8 mouse cellular contexts compared by ENCODE assay signal in the genomic region with DNA sequence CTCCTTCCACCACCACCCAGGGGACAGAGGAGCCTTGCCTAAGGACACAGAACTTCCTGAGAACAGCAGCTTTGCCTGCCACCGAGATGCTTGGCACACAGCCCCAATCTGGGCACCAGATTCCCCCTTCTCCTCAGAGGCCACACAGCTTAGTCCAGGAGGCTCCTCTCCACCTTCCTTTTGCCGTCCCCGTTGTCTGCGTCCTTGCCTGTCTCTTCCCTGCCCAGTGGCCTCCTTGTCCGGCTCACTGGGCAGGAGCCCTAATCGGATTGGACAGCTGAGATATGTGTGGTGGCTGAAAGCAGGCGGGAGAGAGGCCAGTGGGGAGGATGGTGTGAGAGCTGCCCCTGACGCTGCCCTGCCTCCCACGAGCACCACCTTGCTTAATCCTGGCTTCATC. TPM values are rescaled to one million over a fixed set of nuclear protein-coding genes. Genes with fewer than 3 reads are reported as not detected.
DNase-seq lines count a peak whose midpoint lies in the region; ATAC-seq lines count a peak whose summit lies in the region.

No protein-coding gene starts in this region.

- H3K36me3 ChIP-seq in liver, embryonic 11.5 days (ENCODE audit: control insufficient read depth, insufficient read depth, low read length): no peaks in the 10 kb centered on the region
- 0 out of 2 replicates have a peak, but pooled peaks cover 6% of the 10 kb centered on the region for H3K36me3 ChIP-seq in liver, embryonic 12.5 days
- H3K36me3 ChIP-seq in hindbrain, embryonic 11.5 days (ENCODE audit: control insufficient read depth, insufficient read depth, low read length): no peaks in the 10 kb centered on the region
- H3K36me3 ChIP-seq in midbrain, embryonic 13.5 days: no peaks in the 10 kb centered on the region

- H3K27me3 ChIP-seq in liver, embryonic 11.5 days (replicated peaks; ENCODE audit: control insufficient read depth, insufficient read depth, low read length): peaks cover 22% of the 10 kb centered on the region
- H3K27me3 ChIP-seq in liver, embryonic 12.5 days (replicated peaks): peaks cover 80% of the 10 kb centered on the region
- H3K27me3 ChIP-seq in hindbrain, embryonic 11.5 days (ENCODE audit: control insufficient read depth, insufficient read depth, low read length): no peaks in the 10 kb centered on the region
- H3K27me3 ChIP-seq in midbrain, embryonic 13.5 days: 0 out of 2 replicates have a peak, but pooled peaks cover 2% of the 10 kb centered on the region

- no peak for DNase-seq in liver, embryonic 11.5 days (ENCODE audit: low spot score)
- peak; percentile 87 for DNase-seq in cerebellum, adult 9-11 months
- DNase-seq in hindbrain, embryonic 11.5 days (ENCODE audit: low spot score): peak; percentile 48
- no peak for DNase-seq in layer of hippocampus, adult 9-11 months

- WGBS in liver, embryonic 11.5 days: 21% methylated on average over 9 of the region's 9 CpGs
- 29% methylated on average over 9 of the region's 9 CpGs for WGBS in liver, embryonic 12.5 days (ENCODE audit: insufficient replicate concordance)
- 7% methylated on average over 9 of the region's 9 CpGs for WGBS in hindbrain, embryonic 11.5 days
- 5% methylated on average over 9 of the region's 9 CpGs for WGBS in midbrain, embryonic 13.5 days

- H3K27ac ChIP-seq in liver, embryonic 11.5 days (ENCODE audit: low read depth, low read length): no peak overlapping the region
- no peak overlapping the region for H3K27ac ChIP-seq in liver, embryonic 12.5 days
- H3K27ac ChIP-seq in hindbrain, embryonic 11.5 days (ENCODE audit: low read depth, low read length): peak overlapping the region; percentile 52; the same call in 1 of the 2 replicates
- H3K27ac ChIP-seq in midbrain, embryonic 13.5 days: peak overlapping the region; percentile 11; the same call in 1 of the 2 replicates

- H3K4me3 ChIP-seq in liver, embryonic 11.5 days (ENCODE audit: low read depth, low read length): no peak overlapping the region
- H3K4me3 ChIP-seq in liver, embryonic 12.5 days: no peak overlapping the region
- no peak overlapping the region for H3K4me3 ChIP-seq in hindbrain, embryonic 11.5 days (ENCODE audit: low read depth, low read length)
- peak overlapping the region; percentile 2; the same call in 1 of the 2 replicates for H3K4me3 ChIP-seq in midbrain, embryonic 13.5 days (replicated peaks)

- ATAC-seq in liver, embryonic 11.5 days (replicated peaks; ENCODE audit: low FRiP score): no peak
- no peak for ATAC-seq in liver, embryonic 12.5 days
- ATAC-seq in hindbrain, embryonic 11.5 days (ENCODE audit: low FRiP score): no peak
- no peak for ATAC-seq in midbrain, embryonic 13.5 days
- ATAC-seq in megakaryocyte, adult 5-6 weeks (ENCODE audit: poor library complexity, severe bottlenecking): no peak
- no peak for ATAC-seq in monocyte, adult 5-6 weeks (replicated peaks; ENCODE audit: insufficient number of reproducible peaks, low FRiP score, low TSS enrichment, poor library complexity, severe bottlenecking)

- no peak overlapping the region for H3K9ac ChIP-seq in liver, embryonic 11.5 days (ENCODE audit: low read depth, low read length)
- no peak overlapping the region for H3K9ac ChIP-seq in liver, embryonic 12.5 days
- H3K9ac ChIP-seq in hindbrain, embryonic 11.5 days (ENCODE audit: low read depth, low read length): peak overlapping the region; percentile 17; the same call in 1 of the 2 replicates
- peak overlapping the region; percentile 61 for H3K9ac ChIP-seq in midbrain, embryonic 13.5 days (replicated peaks)

- peaks cover 70% of the 10 kb centered on the region for H3K4me1 ChIP-seq in liver, embryonic 11.5 days (replicated peaks; ENCODE audit: control insufficient read depth, insufficient read depth, low read length)
- H3K4me1 ChIP-seq in liver, embryonic 12.5 days: peaks cover 75% of the 10 kb centered on the region
- peaks cover 49% of the 10 kb centered on the region for H3K4me1 ChIP-seq in hindbrain, embryonic 11.5 days (replicated peaks; ENCODE audit: control insufficient read depth, insufficient read depth, low read length)
- peaks cover 87% of the 10 kb centered on the region for H3K4me1 ChIP-seq in midbrain, embryonic 13.5 days (replicated peaks)

- no peaks in the 10 kb centered on the region for H3K9me3 ChIP-seq in liver, embryonic 11.5 days (ENCODE audit: control insufficient read depth, low read length)
- H3K9me3 ChIP-seq in liver, embryonic 12.5 days (replicated peaks): no peaks in the 10 kb centered on the region
- H3K9me3 ChIP-seq in hindbrain, embryonic 11.5 days (ENCODE audit: control insufficient read depth, low read length): no peaks in the 10 kb centered on the region
- H3K9me3 ChIP-seq in midbrain, embryonic 13.5 days: no peaks in the 10 kb centered on the region

- peak overlapping the region; percentile 72 for H3K4me2 ChIP-seq in liver, embryonic 11.5 days
- no peak overlapping the region for H3K4me2 ChIP-seq in liver, embryonic 12.5 days
- H3K4me2 ChIP-seq in hindbrain, embryonic 11.5 days (replicated peaks; ENCODE audit: low read depth, low read length): peak overlapping the region; percentile 82
- peak overlapping the region; percentile 75 for H3K4me2 ChIP-seq in midbrain, embryonic 13.5 days (replicated peaks)

RNA-seq across cellular contexts. Expression of gene Rara, which starts 1.9 kb away (rescaled TPM):
- polyA plus RNA-seq in liver, embryonic 11.5 days (2014; fragmentation: Nextera tagmentation; extraction: Ambion mirVana): 18.6 and 20.1 TPM in 2 replicates
- polyA plus RNA-seq in liver, embryonic 12.5 days (2016; fragmentation: Nextera tagmentation; extraction: Ambion mirVana): 6.8 and 7.1 TPM in 2 replicates
- 48.3 and 51.2 TPM in 2 replicates for polyA plus RNA-seq in hindbrain, embryonic 11.5 days (2014; fragmentation: Nextera tagmentation; extraction: Ambion mirVana)
- 7.5 and 9.1 TPM in 2 replicates for polyA plus RNA-seq in midbrain, embryonic 13.5 days (2015; fragmentation: Nextera tagmentation; extraction: Ambion mirVana)
- total RNA-seq in megakaryocyte, adult 5-6 weeks (2015): 124 and 125 TPM in 2 replicates
- total RNA-seq in megakaryocyte, adult 5-6 weeks (2017): 38.8 and 43.3 TPM in 2 replicates
- 61.0 to 76.9 TPM (median 62.9 TPM) in 3 replicates for total RNA-seq in monocyte, adult 5-6 weeks (2017)

RNA-seq across cellular contexts. Expression of gene Cdc6, which starts 21.9 kb away (rescaled TPM):
- polyA plus RNA-seq in liver, embryonic 11.5 days (2014; fragmentation: Nextera tagmentation; extraction: Ambion mirVana): 96.3 and 114 TPM in 2 replicates
- 86.5 and 89.9 TPM in 2 replicates for polyA plus RNA-seq in liver, embryonic 12.5 days (2016; fragmentation: Nextera tagmentation; extraction: Ambion mirVana)
- polyA plus RNA-seq in hindbrain, embryonic 11.5 days (2014; fragmentation: Nextera tagmentation; extraction: Ambion mirVana): 33.1 and 39.0 TPM in 2 replicates
- 10.6 and 11.3 TPM in 2 replicates for polyA plus RNA-seq in midbrain, embryonic 13.5 days (2015; fragmentation: Nextera tagmentation; extraction: Ambion mirVana)
- 26.4 and 31.3 TPM in 2 replicates for total RNA-seq in megakaryocyte, adult 5-6 weeks (2015)
- total RNA-seq in megakaryocyte, adult 5-6 weeks (2017): 26.5 and 27.5 TPM in 2 replicates
- total RNA-seq in monocyte, adult 5-6 weeks (2017): 0.67 to 1.7 TPM (median 0.75 TPM) in 3 replicates

RNA-seq across cellular contexts. Expression of gene Gjd3, which starts 53.3 kb away (rescaled TPM):
- 0.21 and 0.22 TPM in 2 replicates for polyA plus RNA-seq in liver, embryonic 11.5 days (2014; fragmentation: Nextera tagmentation; extraction: Ambion mirVana)
- not detected in 2 replicates for polyA plus RNA-seq in liver, embryonic 12.5 days (2016; fragmentation: Nextera tagmentation; extraction: Ambion mirVana)
- 0.28 and 0.74 TPM in 2 replicates for polyA plus RNA-seq in hindbrain, embryonic 11.5 days (2014; fragmentation: Nextera tagmentation; extraction: Ambion mirVana)
- 0.58 and 0.99 TPM in 2 replicates for polyA plus RNA-seq in midbrain, embryonic 13.5 days (2015; fragmentation: Nextera tagmentation; extraction: Ambion mirVana)
- not detected in 2 replicates for total RNA-seq in megakaryocyte, adult 5-6 weeks (2015)
- total RNA-seq in megakaryocyte, adult 5-6 weeks (2017): not detected in 2 replicates
- not detected in 3 replicates for total RNA-seq in monocyte, adult 5-6 weeks (2017)

Comparison
In these comparisons a context has a peak if more than half of its experiments do, and no peak if none do; other contexts are left out.
1. DNase-seq: peak in cerebellum, adult 9-11 months (single experiment) and hindbrain, embryonic 11.5 days (single experiment); none in liver, embryonic 11.5 days (single experiment) and layer of hippocampus, adult 9-11 months (single experiment).
2. H3K27ac ChIP-seq: peak in hindbrain, embryonic 11.5 days (single experiment) and midbrain, embryonic 13.5 days (single experiment); none in liver, embryonic 11.5 days (single experiment) and liver, embryonic 12.5 days (single experiment).
3. H3K9ac ChIP-seq: peak in hindbrain, embryonic 11.5 days (single experiment) and midbrain, embryonic 13.5 days (single experiment); none in liver, embryonic 11.5 days (single experiment) and liver, embryonic 12.5 days (single experiment).